Mouse (Mus musculus) midbrain, postnatal 0 days (tissue): ENCODE data around the gene Prmt9. TPM values are rescaled to one million over a fixed set of nuclear protein-coding genes. Genes with fewer than 3 reads are reported as not detected.

Experiments used
- ATAC-seq: fragments of 200-750 bp; cut with Nextera tagmentation; 2 replicates; pipeline ENCODE4 v1.8.0; 2017; ENCODE audit warnings: moderate number of reproducible peaks, mild to moderate bottlenecking, moderate TSS enrichment, moderate library complexity; ENCODE audit not compliant: low FRiP score
- DNase-seq: peaks from one replicate; pipeline ENCODE4 v3.0.0-alpha.2; 2015; ENCODE audit warnings: low spot score
- H3K27ac ChIP-seq: fragments of 300-500 bp; sonication (generic); 2 replicates; pipeline ENCODE4 v1.5.1; 2014; ENCODE audit warnings: low read depth, mild to moderate bottlenecking, low read length, mixed read lengths
- H3K27me3 ChIP-seq: fragments of 300-500 bp; sonication (generic); 2 replicates; pipeline ENCODE4 v1.6.1; 2014; ENCODE audit warnings: low read length, control low read depth, mixed read lengths; ENCODE audit not compliant: insufficient read depth
- H3K36me3 ChIP-seq: fragments of 300-500 bp; sonication (generic); 2 replicates; pipeline ENCODE4 v1.6.1; 2014; ENCODE audit warnings: low read length, control low read depth, mixed read lengths; ENCODE audit not compliant: insufficient read depth
- H3K4me1 ChIP-seq: fragments of 300-500 bp; sonication (generic); 2 replicates; pipeline ENCODE4 v1.6.1; 2014; ENCODE audit warnings: mild to moderate bottlenecking, control low read depth, antibody characterized with exemption, low read length, mixed read lengths; ENCODE audit not compliant: insufficient read depth
- H3K4me2 ChIP-seq: fragments of 300-500 bp; sonication (generic); 2 replicates; pipeline ENCODE4 v1.6.1; 2014; ENCODE audit warnings: low read depth, mild to moderate bottlenecking, low read length, mixed read lengths; ENCODE audit not compliant: poor library complexity, severe bottlenecking
- H3K4me3 ChIP-seq: fragments of 300-500 bp; sonication (generic); 2 replicates; pipeline ENCODE4 v1.5.1; 2014; ENCODE audit warnings: low read depth, mild to moderate bottlenecking, low read length, moderate library complexity
- H3K9ac ChIP-seq: fragments of 300-500 bp; sonication (generic); replicated peaks from 2 replicates; pipeline ENCODE4 v1.6.1; 2014; ENCODE audit warnings: mild to moderate bottlenecking, low read length, moderate library complexity, mixed read lengths; ENCODE audit not compliant: poor library complexity, severe bottlenecking
- H3K9me3 ChIP-seq: fragments of 300-500 bp; sonication (generic); 2 replicates; pipeline ENCODE4 v1.6.1; 2016; ENCODE audit warnings: low read length, control low read depth
- CTCF ChIP-seq: IDR thresholded peaks from 2 replicates; pipeline ENCODE4 v1.5.1; 2016; ENCODE audit warnings: antibody characterized with exemption, mild to moderate bottlenecking
- whole genome bisulfite sequencing: fragments of 180-500 bp; shearing (Covaris S2); extraction: QIAGEN DNeasy Blood & Tissue Kit; methylation state at CpG from one replicate; pipeline ENCODE4 v1.1.7; 2014; 5-methylcytosine and 5-hydroxymethylcytosine counted together
- polyA plus RNA-seq: library from polyadenylated mRNA; unstranded; fragments of >200 nt; fragmentation: Nextera tagmentation; extraction: Ambion mirVana; gene quantifications from 2 replicates; pipeline ENCODE4 v1.2.1, GENCODE M21; 2015
- total RNA-seq: library from RNA; depleted of rRNA; stranded (reverse); fragments of >200 nt; gene quantifications from 2 replicates; pipeline ENCODE4 v1.2.3, GENCODE M21; 2014

The Prmt9 gene
- total and polyA plus RNA-seq, 2 experiments from 2014 or later = 21.5 to 28.1 TPM

GRCm38 (mm10) chr8:77524018-77524615, 25.1 kb upstream of the Prmt9 start:
- no peak overlapping the region for H3K4me2 ChIP-seq
- H3K36me3 ChIP-seq = no peaks in the 10 kb centered on the region
- no peaks in the 10 kb centered on the region for H3K9me3 ChIP-seq
- no peak overlapping the region for H3K4me3 ChIP-seq
- WGBS = 79% methylated on average over 14 of the region's 14 CpGs
- TF ChIP-seq CTCF = no peak
- no peak for DNase-seq
- no peaks in the 10 kb centered on the region for H3K4me1 ChIP-seq
- no peak for ATAC-seq
- no peak overlapping the region for H3K9ac ChIP-seq
- no peak overlapping the region for H3K27ac ChIP-seq
- no peaks in the 10 kb centered on the region for H3K27me3 ChIP-seq

GRCm38 (mm10) chr8:77524906-77525305, 24.3 kb upstream of the Prmt9 start:
- H3K4me1 ChIP-seq = no peaks in the 10 kb centered on the region
- WGBS = 94% methylated on average over 2 of the region's 2 CpGs

GRCm38 (mm10) chr8:77526130-77526529, 23.1 kb upstream of the Prmt9 start:
- ATAC-seq = no peak
- TF ChIP-seq CTCF = no peak
- 85% methylated on average over 8 of the region's 8 CpGs for WGBS
- no peak overlapping the region for H3K4me2 ChIP-seq
- no peak overlapping the region for H3K4me3 ChIP-seq
- no peaks in the 10 kb centered on the region for H3K9me3 ChIP-seq
- H3K27ac ChIP-seq = no peak overlapping the region
- H3K36me3 ChIP-seq = no peaks in the 10 kb centered on the region
- no peak overlapping the region for H3K9ac ChIP-seq
- DNase-seq = no peak
- H3K4me1 ChIP-seq = no peaks in the 10 kb centered on the region
- H3K27me3 ChIP-seq = no peaks in the 10 kb centered on the region

More at GRCm38 (mm10) chr8:77524906-77525305, 24.3 kb upstream of the Prmt9 start:
- 0 out of 2 replicates have a peak, but pooled peaks have one; percentile 7 for TF ChIP-seq CTCF
- Histone ChIP-seq H3K27me3 (no peaks in the 10 kb centered on the region), H3K9ac (no peak overlapping the region), H3K4me2 (no peak overlapping the region), H3K4me3 (no peak overlapping the region), H3K9me3 (no peaks in the 10 kb centered on the region), H3K36me3 (no peaks in the 10 kb centered on the region), H3K27ac (no peak overlapping the region)
- ATAC-seq = no peak
- DNase-seq = no peak

- H3K4me3 ChIP-seq = no peak overlapping the region
- H3K9ac ChIP-seq = no peak overlapping the region
- TF ChIP-seq CTCF = no peak
- 66% methylated on average over 8 of the region's 8 CpGs for WGBS
- H3K27ac ChIP-seq = no peak overlapping the region
- H3K9me3 ChIP-seq = no peaks in the 10 kb centered on the region
- no peaks in the 10 kb centered on the region for H3K4me1 ChIP-seq
- H3K27me3 ChIP-seq = no peaks in the 10 kb centered on the region
- no peak for ATAC-seq
- DNase-seq = no peak
- H3K36me3 ChIP-seq = no peaks in the 10 kb centered on the region
- no peak overlapping the region for H3K4me2 ChIP-seq
Observed at GRCm38 (mm10) chr8:77534358-77534992, 14.7 kb upstream of the Prmt9 start.

- Histone ChIP-seq H3K4me2 (no peak overlapping the region), H3K27me3 (no peaks in the 10 kb centered on the region), H3K4me1 (no peaks in the 10 kb centered on the region), H3K36me3 (no peaks in the 10 kb centered on the region), H3K4me3 (no peak overlapping the region), H3K9me3 (no peaks in the 10 kb centered on the region), H3K27ac (no peak overlapping the region), H3K9ac (no peak overlapping the region)
- ATAC-seq = peak; percentile 49; the same call in 1 of the 2 replicates
- peak; percentile 90 for TF ChIP-seq CTCF
- peak; percentile 64 for DNase-seq
- WGBS = 83% methylated on average over 5 of the region's 5 CpGs
Observed at GRCm38 (mm10) chr8:77535026-77535595, 14.1 kb upstream of the Prmt9 start.

- H3K27me3 ChIP-seq = no peaks in the 10 kb centered on the region
- 76% methylated on average over 12 of the region's 12 CpGs for WGBS
- ATAC-seq (no peak), DNase-seq (no peak)
- no peak overlapping the region for H3K4me3 ChIP-seq
- no peak overlapping the region for H3K9ac ChIP-seq
- no peak overlapping the region for H3K27ac ChIP-seq
- H3K9me3 ChIP-seq = no peaks in the 10 kb centered on the region
- no peaks in the 10 kb centered on the region for H3K36me3 ChIP-seq
- no peaks in the 10 kb centered on the region for H3K4me1 ChIP-seq
- H3K4me2 ChIP-seq = no peak overlapping the region
- no peak for TF ChIP-seq CTCF
Observed at GRCm38 (mm10) chr8:77536821-77537220, 12.4 kb upstream of the Prmt9 start.
